Mouse (Mus musculus) bone marrow macrophage, adult 2 months (primary cell): Measurements from ENCODE around the gene Ppfia2.

Experiments used
- CTCF ChIP-seq: IDR thresholded peaks from 2 replicates; pipeline ENCODE4 v1.5.1; 2012; ENCODE audit warnings: low read depth, mild to moderate bottlenecking, low read length, moderate library complexity
- POLR2A ChIP-seq: IDR thresholded peaks from 2 replicates; pipeline ENCODE4 v1.6.1; 2012; ENCODE audit warnings: mild to moderate bottlenecking, low read depth, low read length, borderline replicate concordance

DNA sequence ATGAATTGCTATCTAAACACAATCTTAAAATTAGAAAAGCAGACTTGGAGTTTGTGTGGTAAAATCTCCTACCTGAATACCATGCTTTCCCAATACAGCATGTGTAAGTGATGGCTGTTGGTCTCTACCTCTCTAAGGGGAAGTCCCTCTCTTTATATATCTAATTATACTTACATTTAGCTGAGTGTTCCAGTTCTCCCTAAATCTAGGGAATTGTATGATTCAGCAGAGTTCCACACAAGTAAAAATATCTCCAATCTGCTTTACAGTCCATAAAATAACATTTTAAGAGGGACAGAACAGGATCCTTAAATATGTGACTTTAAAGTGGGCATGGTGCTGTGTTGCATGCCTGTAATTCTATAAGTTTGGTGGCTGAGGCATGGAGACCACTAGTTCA lies 444.7 kb downstream of the Ppfia2 start:
- TF ChIP-seq CTCF (no peak), POLR2A (no peak)
